Mouse (Mus musculus): ENCODE measurements around the gene Tead4.

Gene Tead4

DNA sequence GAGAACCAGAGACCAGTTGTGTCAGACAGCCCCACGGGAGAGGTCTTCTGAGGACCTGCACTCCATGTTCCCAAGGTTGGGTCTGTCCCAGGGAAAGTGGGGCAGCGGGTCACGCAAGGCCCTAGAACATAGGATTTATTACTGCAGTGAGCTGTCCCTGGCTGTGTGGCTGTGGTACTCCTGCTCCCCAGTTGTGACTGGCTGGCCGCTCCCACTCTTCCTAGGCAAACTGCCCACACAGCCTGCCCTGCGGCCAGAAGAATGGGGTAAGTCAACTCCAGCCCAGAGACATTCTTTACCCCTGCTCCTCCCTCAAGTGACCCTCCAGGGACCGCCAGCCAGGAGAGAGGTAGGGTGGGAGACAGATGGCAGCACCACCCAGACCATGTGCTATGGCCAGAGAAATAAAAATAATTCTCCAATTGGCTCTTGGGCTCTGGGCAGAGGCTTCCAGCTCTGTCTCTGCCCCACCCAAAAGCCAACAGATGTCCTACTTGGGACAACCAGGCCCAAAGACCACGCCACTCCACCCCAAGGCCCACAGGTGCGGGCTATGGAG, 25.0 kb downstream of the Tead4 start:
- TF ChIP-seq GATA4 (IDR thresholded peaks at IDR 0.05; ENCODE audit: insufficient replicate concordance, low read length) = no peak

DNA sequence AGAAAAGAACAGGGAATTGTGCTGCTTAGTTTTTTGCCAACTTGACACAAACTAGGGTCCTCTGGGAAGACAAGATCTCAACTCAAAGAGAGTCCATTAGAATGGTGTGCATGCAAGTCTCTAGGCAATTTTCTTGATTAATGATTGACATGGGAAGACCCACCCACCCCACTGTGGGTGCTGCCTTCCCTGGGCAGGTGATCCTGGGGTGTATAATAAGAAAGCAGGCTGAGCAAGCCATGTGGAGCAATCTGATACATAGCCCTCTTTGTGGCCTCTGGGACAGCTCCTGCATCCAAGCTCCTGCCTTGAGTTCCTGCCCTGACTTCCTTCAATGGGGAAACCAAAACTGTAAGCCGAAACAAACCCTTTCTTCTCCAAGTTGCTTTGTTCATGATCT, 27.1 kb downstream of the Tead4 start:
- TF ChIP-seq GATA4 (IDR thresholded peaks at IDR 0.05; ENCODE audit: insufficient replicate concordance, low read length) = no peak

DNA sequence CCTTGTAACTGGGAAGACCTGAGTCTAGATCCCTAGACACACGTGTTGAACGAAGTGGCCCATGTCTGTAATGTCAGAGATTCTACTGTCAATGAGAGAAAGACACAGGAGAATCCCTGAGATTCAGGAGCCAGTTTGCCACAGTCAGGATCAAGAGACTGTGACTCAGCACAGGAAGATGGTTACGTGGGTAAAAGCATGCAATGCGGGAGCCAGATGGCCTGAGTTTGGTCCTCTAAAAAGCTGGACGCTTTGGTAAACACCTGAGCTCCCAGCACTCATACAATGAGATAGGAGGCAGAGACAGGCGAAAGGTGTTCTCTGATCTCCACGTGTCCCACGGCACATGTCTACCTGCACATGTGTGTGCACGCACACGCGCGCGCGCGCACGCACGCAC, 27.9 kb downstream of the Tead4 start:
- TF ChIP-seq GATA4 (IDR thresholded peaks at IDR 0.05; ENCODE audit: insufficient replicate concordance, low read length) = no peak

DNA sequence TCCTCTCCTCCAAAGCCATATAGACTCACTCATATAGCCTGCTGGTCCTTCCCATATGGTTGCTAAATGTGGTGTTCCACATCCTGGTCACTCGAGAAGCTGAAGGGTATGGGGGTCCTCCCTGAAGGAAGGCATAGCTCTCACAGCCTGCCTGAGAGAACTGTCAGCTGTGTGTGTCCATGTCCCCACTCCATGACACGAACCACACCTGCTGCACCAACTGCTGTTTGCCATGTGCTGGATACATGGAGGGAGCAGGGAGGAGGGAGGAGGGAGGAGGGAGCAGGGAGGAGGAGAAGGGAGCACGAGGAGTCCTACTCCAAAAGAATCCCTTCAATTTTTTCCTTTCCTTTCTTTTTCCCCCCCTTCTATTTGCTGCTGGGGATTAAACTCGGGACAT, 30.8 kb downstream of the Tead4 start:
- TF ChIP-seq GATA4 (IDR thresholded peaks at IDR 0.05; ENCODE audit: insufficient replicate concordance, low read length) = no peak

DNA sequence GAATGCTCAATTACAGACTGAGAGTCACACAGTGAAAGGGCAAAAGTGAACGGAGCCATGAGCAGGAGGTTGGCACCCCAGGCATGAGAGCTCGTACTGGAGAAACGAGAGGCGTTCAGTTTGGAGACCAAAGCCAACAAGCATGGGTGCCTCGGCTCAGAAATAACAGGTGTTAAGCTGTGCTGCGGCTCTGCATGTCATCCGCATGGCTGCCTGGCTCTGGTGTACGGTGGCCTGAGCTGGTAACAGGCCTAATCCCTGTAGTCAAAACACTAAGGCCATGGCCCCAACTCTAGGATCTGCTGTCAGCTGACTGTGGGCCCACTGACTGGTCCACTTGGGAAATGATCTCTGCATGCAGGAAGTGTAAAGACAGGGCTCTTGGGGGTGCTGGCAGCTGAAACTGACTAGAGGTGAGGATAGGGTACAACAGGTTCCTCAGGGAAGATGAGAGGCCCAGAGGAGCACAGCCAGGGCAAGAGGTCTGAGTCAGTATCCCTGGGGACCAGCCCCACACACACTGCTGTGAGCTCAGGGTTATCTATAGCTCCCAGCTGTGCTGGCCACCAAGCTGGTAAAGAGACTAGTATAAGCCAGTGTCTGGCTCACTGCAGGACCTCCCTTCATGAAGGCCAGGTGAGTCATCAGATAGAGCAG, 35.6 kb downstream of the Tead4 start:
- no peak for TF ChIP-seq GATA4 (IDR thresholded peaks at IDR 0.05; ENCODE audit: insufficient replicate concordance, low read length)

DNA sequence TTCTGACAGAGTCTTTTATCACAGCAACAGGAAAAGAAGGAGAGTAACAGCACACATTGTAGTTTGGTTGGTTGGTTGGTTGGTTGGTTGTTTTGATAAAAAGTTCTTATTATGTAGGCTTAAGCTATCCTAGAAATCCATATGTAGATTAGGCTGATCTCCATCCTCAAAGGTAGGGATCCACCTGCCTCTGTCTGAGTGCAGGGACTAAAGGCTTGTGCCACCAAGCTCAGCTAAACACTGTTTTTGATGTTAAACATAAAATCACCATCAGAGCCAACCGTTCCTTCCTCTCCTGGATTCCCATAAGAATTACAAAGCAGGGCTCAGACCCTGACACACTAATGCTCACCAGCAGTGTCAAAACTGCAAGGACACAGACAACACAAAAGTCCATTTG, 39.1 kb downstream of the Tead4 start:
- TF ChIP-seq GATA4 (IDR thresholded peaks at IDR 0.05; ENCODE audit: insufficient replicate concordance, low read length) = no peak

DNA sequence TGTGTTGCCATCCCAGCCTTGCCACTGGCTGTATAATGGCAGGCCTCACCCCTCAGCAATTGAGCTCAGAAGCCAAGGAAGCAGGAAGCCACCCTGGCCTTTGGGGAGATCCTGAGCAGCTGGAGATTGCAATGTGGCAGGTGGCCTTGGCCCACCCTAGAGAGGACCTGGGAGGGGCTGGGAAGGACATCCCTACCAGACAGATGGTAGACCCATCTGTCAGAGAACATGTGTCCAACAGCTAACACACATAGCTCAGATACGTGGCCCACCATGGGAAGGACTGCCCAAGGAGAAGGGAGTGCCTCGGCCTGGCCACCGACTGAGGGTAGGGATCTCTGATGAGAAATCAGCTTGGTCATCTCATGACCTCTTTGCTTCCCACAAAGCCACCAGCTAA, 41.4 kb downstream of the Tead4 start:
- no peak for TF ChIP-seq GATA4 (IDR thresholded peaks at IDR 0.05; ENCODE audit: insufficient replicate concordance, low read length)

DNA sequence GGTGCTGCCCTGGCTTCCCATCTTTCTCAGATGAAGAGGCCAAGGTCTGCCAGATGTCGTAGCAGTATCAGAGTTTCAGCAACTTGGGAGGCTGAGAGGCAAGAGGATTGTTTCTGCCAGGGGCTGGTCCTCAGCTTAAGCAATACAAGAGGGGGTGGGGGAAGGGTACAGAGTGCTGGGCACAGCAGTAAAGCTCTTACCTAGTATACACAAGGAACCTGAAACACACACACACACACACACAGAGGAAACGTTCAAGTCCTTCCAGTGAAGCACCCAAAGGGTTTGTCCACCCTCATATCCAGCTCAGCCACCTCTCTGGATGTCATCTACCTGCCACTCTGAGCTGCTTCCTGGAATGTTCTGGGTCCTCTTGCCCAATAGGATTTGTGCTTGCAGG, 44.7 kb downstream of the Tead4 start:
- TF ChIP-seq GATA4 (IDR thresholded peaks at IDR 0.05; ENCODE audit: insufficient replicate concordance, low read length) = no peak

DNA sequence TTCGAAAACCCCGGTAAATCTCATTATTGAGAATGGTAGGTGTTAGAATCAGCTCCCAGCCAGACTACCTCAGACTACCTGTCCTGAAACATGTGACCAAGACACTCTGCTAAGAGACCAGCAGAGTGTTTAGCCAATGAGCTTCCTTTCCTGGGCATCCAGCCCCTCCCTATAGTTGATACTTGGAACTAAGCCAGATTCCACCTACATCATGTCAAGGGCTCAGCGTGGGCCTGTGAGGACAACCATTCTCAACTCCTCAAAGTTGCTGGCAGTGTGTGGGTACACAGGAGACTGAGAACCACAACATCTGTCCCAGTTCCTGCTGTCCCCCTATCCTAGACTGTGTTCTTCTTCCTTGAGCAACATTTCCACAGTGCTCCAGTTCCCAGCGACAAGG, 45.3 kb downstream of the Tead4 start:
- no peak for TF ChIP-seq GATA4 (IDR thresholded peaks at IDR 0.05; ENCODE audit: insufficient replicate concordance, low read length)

DNA sequence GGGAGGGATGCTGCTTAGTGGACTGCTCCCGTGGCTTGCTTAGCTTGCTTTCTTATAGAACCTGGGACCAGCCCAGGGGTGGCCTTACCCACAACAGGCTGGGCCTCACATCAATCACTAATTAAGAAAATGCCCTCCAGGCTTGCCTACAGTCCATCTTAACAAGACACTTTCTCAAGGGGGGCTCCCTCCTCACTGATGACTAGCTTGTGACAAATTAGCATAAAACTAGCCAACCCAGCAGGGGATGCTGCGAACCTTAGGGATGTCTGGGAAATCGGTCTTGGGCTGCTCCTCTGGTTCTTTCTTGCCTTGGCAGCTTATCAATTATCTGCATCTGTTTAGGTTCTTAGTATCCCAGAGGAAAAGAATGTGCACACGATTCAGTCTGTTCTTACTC, 46.1 kb downstream of the Tead4 start:
- no peak for TF ChIP-seq GATA4 (IDR thresholded peaks at IDR 0.05; ENCODE audit: insufficient replicate concordance, low read length)

DNA sequence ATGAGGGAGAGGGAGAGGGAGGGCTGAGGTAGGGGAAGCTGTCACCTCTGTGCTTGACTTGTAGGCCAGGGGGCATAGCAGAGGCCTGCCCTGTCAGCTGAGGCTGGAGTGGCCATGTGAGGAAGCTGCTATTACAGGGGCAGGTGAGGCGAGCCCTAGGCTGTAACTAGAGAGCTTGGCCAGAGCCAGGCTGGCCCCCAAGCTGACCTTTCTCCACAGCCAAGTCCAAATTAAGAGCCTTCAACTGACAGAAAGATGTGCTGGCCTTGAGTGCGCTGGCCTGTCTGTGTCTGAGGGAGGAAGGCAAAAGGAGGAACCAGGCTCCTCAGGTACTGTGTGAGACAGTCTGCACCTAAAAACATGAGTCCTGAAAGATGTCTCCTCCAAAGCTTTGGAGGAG, 47.5 kb downstream of the Tead4 start:
- no peak for TF ChIP-seq GATA4 (IDR thresholded peaks at IDR 0.05; ENCODE audit: insufficient replicate concordance, low read length)

DNA sequence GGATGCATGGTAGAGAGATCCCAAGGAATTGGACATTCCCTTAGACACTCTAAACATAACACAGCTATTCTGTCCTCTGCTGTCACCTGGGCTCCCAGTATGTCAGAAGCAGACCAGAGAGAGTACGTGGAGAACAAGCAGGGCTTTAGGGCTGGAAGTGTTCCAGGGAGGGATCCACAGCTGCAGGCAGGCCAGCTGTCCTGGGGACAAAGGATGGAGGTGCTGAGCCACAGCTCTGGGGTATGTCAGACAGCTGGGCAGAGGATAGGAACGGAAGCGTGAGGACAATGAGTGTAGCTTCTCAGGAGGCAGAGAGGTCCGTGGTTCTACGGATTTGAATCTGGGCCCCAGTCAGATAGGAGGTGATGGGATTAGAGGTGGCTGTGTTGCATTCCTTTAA, 50.0 kb downstream of the Tead4 start:
- TF ChIP-seq GATA4 (IDR thresholded peaks at IDR 0.05; ENCODE audit: insufficient replicate concordance, low read length) = no peak

DNA sequence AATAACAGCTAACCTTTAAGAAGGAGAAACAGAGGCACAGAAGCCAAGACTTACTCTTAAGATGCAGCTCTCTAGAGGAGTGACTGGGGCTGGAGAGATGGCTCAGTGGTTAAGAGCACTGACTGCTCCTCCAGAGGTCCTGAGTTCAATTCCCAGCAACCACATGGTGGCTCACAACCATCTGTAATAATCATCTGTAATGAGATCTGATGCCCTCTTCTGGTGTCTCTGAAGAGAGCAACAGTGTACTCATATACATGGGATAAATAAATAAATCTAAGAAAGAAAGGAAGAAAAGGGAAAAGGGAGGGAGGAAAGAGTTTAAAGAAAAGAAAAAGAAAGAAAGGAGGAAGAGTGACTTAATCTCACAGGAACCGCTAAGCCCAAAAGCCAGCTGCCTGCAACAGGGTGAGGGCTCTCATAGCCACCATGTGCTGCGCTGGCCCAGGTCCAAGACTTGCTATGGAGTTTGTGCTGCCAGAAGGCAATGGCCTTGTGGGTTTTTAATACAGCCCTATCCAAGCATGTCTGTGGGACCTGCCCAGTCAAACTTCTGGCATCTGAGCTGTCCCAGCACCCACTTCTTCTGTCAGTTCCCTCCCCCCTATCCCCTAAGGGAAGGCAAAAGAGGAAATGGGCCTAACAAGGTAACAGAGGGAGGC, 63.4 kb downstream of the Tead4 start:
- TF ChIP-seq GATA4 (IDR thresholded peaks at IDR 0.05; ENCODE audit: insufficient replicate concordance, low read length) = no peak

DNA sequence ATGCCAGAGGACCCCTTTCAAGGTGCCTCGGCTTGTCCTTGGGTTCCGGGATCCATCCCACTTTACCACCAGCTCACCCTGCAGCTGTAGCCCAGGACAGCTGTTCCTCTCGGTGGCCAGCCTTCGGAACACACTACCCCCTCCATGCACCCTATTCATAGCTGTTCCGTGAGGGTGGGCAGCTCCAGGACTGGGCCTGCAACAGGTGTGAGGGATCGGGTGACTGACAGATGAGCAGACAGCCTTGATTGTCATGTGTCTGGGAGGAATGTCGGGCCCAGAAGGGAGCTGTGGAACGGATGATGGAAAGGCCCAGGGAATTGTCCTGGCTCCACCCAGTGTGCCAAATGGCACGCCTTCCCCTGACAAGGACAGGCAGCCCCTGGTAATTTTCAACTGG, 64.0 kb downstream of the Tead4 start:
- TF ChIP-seq GATA4 (IDR thresholded peaks at IDR 0.05; ENCODE audit: insufficient replicate concordance, low read length) = no peak

DNA sequence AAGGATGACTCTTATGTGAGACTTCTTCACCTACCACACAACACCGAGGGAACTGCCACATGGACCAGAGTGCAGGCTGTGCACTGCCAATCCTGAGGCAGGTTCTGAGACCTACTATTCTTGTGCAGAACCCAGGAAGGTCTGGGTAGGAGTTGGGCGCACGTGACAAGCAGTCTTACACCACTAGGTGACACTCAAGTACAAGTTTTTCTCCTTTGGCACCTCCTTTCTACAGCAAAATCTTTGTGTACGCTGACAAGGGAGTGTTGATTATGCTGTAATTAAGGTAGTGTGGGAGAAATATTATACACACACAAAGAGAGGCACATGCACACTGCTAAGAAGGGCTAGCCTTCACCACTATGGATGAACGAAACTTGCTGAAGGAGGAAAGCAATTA, 66.4 kb downstream of the Tead4 start:
- TF ChIP-seq GATA4 (IDR thresholded peaks at IDR 0.05; ENCODE audit: insufficient replicate concordance, low read length) = no peak

DNA sequence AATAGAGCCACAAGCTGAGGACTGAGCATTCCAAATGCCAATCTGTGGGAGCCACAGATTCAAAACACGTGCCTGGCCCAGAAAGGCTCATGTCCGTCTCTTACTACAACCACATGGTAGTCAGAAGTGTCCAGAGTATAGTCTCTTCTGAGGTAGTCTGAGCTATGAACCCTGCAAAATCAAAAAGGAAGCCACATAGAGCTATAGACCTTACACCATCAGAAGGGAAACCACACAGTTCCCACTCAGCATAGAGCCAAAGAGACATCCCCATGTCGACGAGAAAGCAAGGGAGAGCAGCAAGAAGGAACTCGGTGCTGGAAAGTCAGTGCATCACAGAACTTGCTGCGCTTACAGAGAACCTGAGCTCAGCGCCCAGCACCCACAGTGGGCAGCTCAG, 68.4 kb downstream of the Tead4 start:
- TF ChIP-seq GATA4 (IDR thresholded peaks at IDR 0.05; ENCODE audit: insufficient replicate concordance, low read length) = no peak

DNA sequence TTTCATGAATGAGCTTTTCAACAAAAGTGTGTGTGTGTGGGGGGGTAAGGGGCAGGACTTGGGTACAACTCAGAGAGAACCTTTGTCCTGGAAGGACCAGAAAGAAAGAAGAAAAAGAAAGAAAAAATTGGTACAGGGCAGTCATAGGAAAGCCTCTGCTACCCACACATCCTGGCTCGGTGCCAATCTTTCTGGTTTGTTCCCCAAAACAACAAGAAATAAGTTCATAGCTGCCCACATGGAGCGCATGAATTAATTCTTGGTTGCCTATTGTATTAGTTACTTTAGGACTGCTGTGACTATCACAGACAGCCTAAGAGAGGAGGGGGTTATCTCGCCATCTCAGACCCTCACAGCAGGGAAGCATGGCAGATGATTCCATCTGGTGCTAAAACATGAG, 68.9 kb downstream of the Tead4 start:
- no peak for TF ChIP-seq GATA4 (IDR thresholded peaks at IDR 0.05; ENCODE audit: insufficient replicate concordance, low read length)

Measured in liver, adult (tissue).